Mouse (Mus musculus) midbrain, embryonic 15.5 days (tissue): ENCODE measurements around the gene Smarca5. TPM values are rescaled to one million over a fixed set of nuclear protein-coding genes. Genes with fewer than 3 reads are reported as not detected.
"Not testable (repeated sequence)": the region's sequence is repeated elsewhere in the genome, so short reads cannot be mapped to it uniquely, and the experiment has no call there.

Experiments
- ATAC-seq: fragments of 200-750 bp; cut with Nextera tagmentation; replicated peaks from 2 replicates; pipeline ENCODE4 v1.8.0; 2017; ENCODE audit warnings: moderate TSS enrichment
- H3K27ac ChIP-seq: fragments of 300-500 bp; sonication (generic); 2 replicates; pipeline ENCODE4 v1.5.1; 2015; ENCODE audit warnings: mild to moderate bottlenecking, inconsistent platforms
- H3K27me3 ChIP-seq: fragments of 300-500 bp; sonication (generic); replicated peaks from 2 replicates; pipeline ENCODE4 v1.6.1; 2015; ENCODE audit warnings: inconsistent platforms
- H3K36me3 ChIP-seq: fragments of 300-500 bp; sonication (generic); replicated peaks from 2 replicates; pipeline ENCODE4 v1.6.1; 2015; ENCODE audit warnings: inconsistent platforms
- H3K4me1 ChIP-seq: fragments of 300-500 bp; sonication (generic); 2 replicates; pipeline ENCODE4 v1.6.1; 2015; ENCODE audit warnings: inconsistent platforms
- H3K4me2 ChIP-seq: fragments of 300-500 bp; sonication (generic); 2 replicates; pipeline ENCODE4 v1.6.1; 2015; ENCODE audit warnings: inconsistent platforms, mild to moderate bottlenecking, moderate library complexity
- H3K4me3 ChIP-seq: fragments of 300-500 bp; sonication (generic); 2 replicates; pipeline ENCODE4 v1.5.1; 2015; ENCODE audit warnings: mild to moderate bottlenecking, inconsistent platforms
- H3K9ac ChIP-seq: fragments of 300-500 bp; sonication (generic); 2 replicates; pipeline ENCODE4 v1.6.1; 2015; ENCODE audit warnings: mild to moderate bottlenecking, inconsistent platforms
- H3K9me3 ChIP-seq: fragments of 300-500 bp; sonication (generic); 2 replicates; pipeline ENCODE4 v1.6.1; 2016; ENCODE audit warnings: inconsistent platforms
- WGBS: fragments of 180-500 bp; shearing (Covaris S2); methylation state at CpG from one replicate; pipeline ENCODE4 v1.1.7; 2015; ENCODE audit warnings: mixed read lengths; 5-methylcytosine and 5-hydroxymethylcytosine counted together
- polyA plus RNA-seq: library from polyadenylated mRNA; unstranded; fragments of >200 nt; fragmentation: Nextera tagmentation; extraction: Ambion mirVana; gene quantifications from 2 replicates; pipeline ENCODE4 v1.2.1, GENCODE M21; 2015

Smarca5 gene
- polyA plus RNA-seq = 49.0 and 49.5 TPM in 2 replicates

GRCm38 (mm10) chr8:80739155-80739924 is at the start of gene Smarca5:
Gene Smarca5, minus strand, starts transcription at chr8:80739497.
- H3K9me3 ChIP-seq, H3K27me3 ChIP-seq, H3K36me3 ChIP-seq: not testable (repeated sequence)
- Histone ChIP-seq H3K27ac (peak within 1 kb of the TSS; percentile 93), H3K4me1 (peaks cover 11% of the 10 kb centered on the region), H3K4me2 (peak within 1 kb of the TSS; percentile 74), H3K4me3 (peak within 1 kb of the TSS; percentile 63), H3K9ac (peak within 1 kb of the TSS; percentile 71)
- ATAC-seq = peak; percentile 97
- 2% methylated on average over 89 of the region's 91 CpGs for WGBS

- no peak for ATAC-seq
- Histone ChIP-seq H3K27ac (no peak overlapping the region), H3K4me1 (no peaks in the 10 kb centered on the region), H3K36me3 (no peaks in the 10 kb centered on the region), H3K4me3 (no peak overlapping the region), H3K9ac (no peak overlapping the region), H3K4me2 (no peak overlapping the region), H3K9me3 (no peaks in the 10 kb centered on the region), H3K27me3 (no peaks in the 10 kb centered on the region)
- 94% methylated on average over 9 of the region's 9 CpGs for WGBS
Measured at GRCm38 (mm10) chr8:80784559-80784958, 45.3 kb upstream of the Smarca5 start.

- H3K4me1 ChIP-seq = no peaks in the 10 kb centered on the region
- H3K9me3 ChIP-seq = no peaks in the 10 kb centered on the region
- H3K4me3 ChIP-seq = no peak overlapping the region
- ATAC-seq = no peak
- H3K27me3 ChIP-seq = no peaks in the 10 kb centered on the region
- H3K36me3 ChIP-seq = no peaks in the 10 kb centered on the region
- no peak overlapping the region for H3K27ac ChIP-seq
- 91% methylated on average over 4 of the region's 4 CpGs for WGBS
- no peak overlapping the region for H3K4me2 ChIP-seq
- no peak overlapping the region for H3K9ac ChIP-seq
Measured at GRCm38 (mm10) chr8:80783271-80783670, 44.0 kb upstream of the Smarca5 start.

GRCm38 (mm10) chr8:80781338-80781737 is 42.0 kb upstream of the Smarca5 start:
- Histone ChIP-seq H3K27me3 (no peaks in the 10 kb centered on the region), H3K4me3 (no peak overlapping the region), H3K4me1 (no peaks in the 10 kb centered on the region), H3K9ac (no peak overlapping the region), H3K36me3 (no peaks in the 10 kb centered on the region; the same call in 1 of the 2 replicates), H3K27ac (no peak overlapping the region), H3K9me3 (no peaks in the 10 kb centered on the region), H3K4me2 (no peak overlapping the region)
- 56% methylated on average over 10 of the region's 10 CpGs for WGBS
- ATAC-seq = peak; percentile 66; the same call in 1 of the 2 replicates

GRCm38 (mm10) chr8:80780271-80780670 is 41.0 kb upstream of the Smarca5 start:
- no peak overlapping the region for H3K27ac ChIP-seq
- no peak overlapping the region for H3K4me2 ChIP-seq
- H3K27me3 ChIP-seq = no peaks in the 10 kb centered on the region
- no peaks in the 10 kb centered on the region for H3K9me3 ChIP-seq
- WGBS = 91% methylated on average over 4 of the region's 4 CpGs
- ATAC-seq = no peak
- no peak overlapping the region for H3K4me3 ChIP-seq
- no peaks in the 10 kb centered on the region for H3K4me1 ChIP-seq
- H3K36me3 ChIP-seq = no peaks in the 10 kb centered on the region; the same call in 1 of the 2 replicates
- H3K9ac ChIP-seq = no peak overlapping the region

GRCm38 (mm10) chr8:80776436-80776835 is 37.1 kb upstream of the Smarca5 start:
- no peaks in the 10 kb centered on the region; the same call in 1 of the 2 replicates for H3K36me3 ChIP-seq
- WGBS = 65% methylated on average over 8 of the region's 8 CpGs
- H3K4me3 ChIP-seq = no peak overlapping the region
- no peaks in the 10 kb centered on the region for H3K27me3 ChIP-seq
- ATAC-seq = no peak
- H3K4me2 ChIP-seq = no peak overlapping the region
- H3K27ac ChIP-seq = no peak overlapping the region
- no peak overlapping the region for H3K9ac ChIP-seq
- H3K9me3 ChIP-seq = no peaks in the 10 kb centered on the region
- H3K4me1 ChIP-seq = no peaks in the 10 kb centered on the region

- Histone ChIP-seq H3K4me3 (no peak overlapping the region), H3K27me3 (no peaks in the 10 kb centered on the region), H3K9ac (no peak overlapping the region), H3K36me3 (no peaks in the 10 kb centered on the region; the same call in 1 of the 2 replicates), H3K4me1 (no peaks in the 10 kb centered on the region), H3K4me2 (no peak overlapping the region), H3K9me3 (no peaks in the 10 kb centered on the region), H3K27ac (no peak overlapping the region)
- ATAC-seq = no peak
- WGBS = 91% methylated on average over 4 of the region's 4 CpGs
Measured at GRCm38 (mm10) chr8:80772732-80773460, 33.6 kb upstream of the Smarca5 start.

GRCm38 (mm10) chr8:80768451-80768850 is 29.2 kb upstream of the Smarca5 start:
- no peak overlapping the region for H3K4me3 ChIP-seq
- no peak overlapping the region for H3K4me2 ChIP-seq
- H3K9me3 ChIP-seq = no peaks in the 10 kb centered on the region
- H3K27ac ChIP-seq = no peak overlapping the region
- H3K9ac ChIP-seq = no peak overlapping the region
- 0 out of 2 replicates have a peak, but pooled peaks cover 3% of the 10 kb centered on the region for H3K36me3 ChIP-seq
- no peaks in the 10 kb centered on the region for H3K4me1 ChIP-seq
- WGBS = 94% methylated on average over 6 of the region's 6 CpGs
- ATAC-seq = no peak
- H3K27me3 ChIP-seq = no peaks in the 10 kb centered on the region

GRCm38 (mm10) chr8:80753017-80753715 is 13.9 kb upstream of the Smarca5 start:
- no peak overlapping the region for H3K4me2 ChIP-seq
- WGBS = 30% methylated on average over 9 of the region's 9 CpGs
- no peak overlapping the region for H3K9ac ChIP-seq
- H3K4me3 ChIP-seq = no peak overlapping the region
- no peak overlapping the region for H3K27ac ChIP-seq
- ATAC-seq = peak; percentile 93
- H3K9me3 ChIP-seq = no peaks in the 10 kb centered on the region
- H3K36me3 ChIP-seq = no peaks in the 10 kb centered on the region
- H3K27me3 ChIP-seq = no peaks in the 10 kb centered on the region
- H3K4me1 ChIP-seq = no peaks in the 10 kb centered on the region

- Histone ChIP-seq H3K4me2 (no peak overlapping the region), H3K36me3 (no peaks in the 10 kb centered on the region), H3K4me3 (no peak overlapping the region), H3K4me1 (no peaks in the 10 kb centered on the region), H3K27me3 (no peaks in the 10 kb centered on the region), H3K27ac (no peak overlapping the region), H3K9me3 (no peaks in the 10 kb centered on the region), H3K9ac (no peak overlapping the region)
- ATAC-seq = no peak
- 68% methylated on average over 7 of the region's 7 CpGs for WGBS
Measured at GRCm38 (mm10) chr8:80752429-80752828, 13.1 kb upstream of the Smarca5 start.

GRCm38 (mm10) chr8:80749091-80749490 is 9.8 kb upstream of the Smarca5 start:
- H3K4me1 ChIP-seq = no peaks in the 10 kb centered on the region
- no peak overlapping the region for H3K4me2 ChIP-seq
- no peaks in the 10 kb centered on the region for H3K9me3 ChIP-seq
- no peak overlapping the region for H3K9ac ChIP-seq
- no peak overlapping the region for H3K27ac ChIP-seq
- WGBS = 89% methylated on average over 4 of the region's 4 CpGs
- no peaks in the 10 kb centered on the region for H3K27me3 ChIP-seq
- no peak for ATAC-seq
- H3K36me3 ChIP-seq = no peaks in the 10 kb centered on the region
- no peak overlapping the region for H3K4me3 ChIP-seq

GRCm38 (mm10) chr8:80739932-80740331 is 635 bp upstream of the Smarca5 start:
- 14% methylated on average over 14 of the region's 14 CpGs for WGBS
- Histone ChIP-seq H3K4me1 (peaks cover 11% of the 10 kb centered on the region), H3K27ac (peak overlapping the region; percentile 93), H3K4me3 (peak overlapping the region; percentile 63), H3K36me3 (0 out of 2 replicates have a peak, but pooled peaks cover 6% of the 10 kb centered on the region), H3K27me3 (no peaks in the 10 kb centered on the region), H3K9ac (peak overlapping the region; percentile 61), H3K9me3 (no peaks in the 10 kb centered on the region), H3K4me2 (peak overlapping the region; percentile 51)
- peak; percentile 71 for ATAC-seq
